Mouse (Mus musculus) brain, embryonic 14.5 days (tissue): ENCODE measurements around the gene Adprm.

Source experiments
- CTCF ChIP-seq: fragments of 200-500 bp; IDR thresholded peaks from 2 replicates; pipeline ENCODE4 v1.5.1; 2012; ENCODE audit warnings: inconsistent platforms, mild to moderate bottlenecking, moderate library complexity, borderline replicate concordance; ENCODE audit not compliant: insufficient read depth, insufficient read length; ENCODE audit errors: extremely low read depth
- POLR2A ChIP-seq: fragments of 200-500 bp; IDR thresholded peaks from 2 replicates; pipeline ENCODE4 v1.6.1; 2012; ENCODE audit warnings: mild to moderate bottlenecking, inconsistent platforms, borderline replicate concordance; ENCODE audit not compliant: poor library complexity, insufficient read depth, insufficient read length, severe bottlenecking; ENCODE audit errors: extremely low read depth

DNA sequence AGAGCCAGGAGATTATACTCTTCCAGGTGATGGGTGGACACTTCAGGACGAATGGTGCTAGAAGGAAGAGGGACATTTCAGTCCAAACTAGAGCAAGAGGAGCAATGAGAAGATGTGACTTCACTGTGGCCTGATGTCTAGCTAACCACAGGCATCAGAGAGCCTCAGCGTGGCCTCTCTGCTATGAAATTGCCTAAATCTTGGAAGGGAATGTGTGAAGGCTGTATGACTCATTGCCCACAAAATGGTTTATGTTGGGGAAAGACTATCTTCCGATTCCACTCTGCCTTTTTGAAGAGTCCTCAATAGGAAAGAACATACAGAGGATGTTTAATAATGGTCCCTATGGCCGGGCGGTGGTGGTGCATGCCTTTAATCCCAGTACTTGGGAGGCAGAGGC is 24.4 kb upstream of the Adprm start:
- TF ChIP-seq POLR2A (no peak), CTCF (no peak)
